Mouse (Mus musculus) G1E (cell line): ENCODE results near the gene Ifngr2.

Experiments used
- CTCF ChIP-seq: IDR thresholded peaks from 2 replicates; pipeline ENCODE4 v1.5.1; 2012; ENCODE audit warnings: low read depth, low read length, inconsistent platforms, mixed read lengths
- GATA1 ChIP-seq: IDR thresholded peaks from 2 replicates; pipeline ENCODE4 v1.6.1; 2012; ENCODE audit warnings: borderline replicate concordance, low read length, inconsistent platforms, mixed read lengths
- GATA2 ChIP-seq: IDR thresholded peaks from 2 replicates; pipeline ENCODE4 v1.6.1; 2012; ENCODE audit warnings: low read depth, low read length, inconsistent platforms, borderline replicate concordance
- POLR2AphosphoS5 ChIP-seq: IDR thresholded peaks from 2 replicates; pipeline ENCODE4 v1.6.1; 2012; ENCODE audit warnings: low read depth, low read length, inconsistent platforms; ENCODE audit not compliant: insufficient replicate concordance
- TAL1 ChIP-seq: conservative IDR thresholded peaks from 2 replicates; pipeline ENCODE4 v1.6.1; 2012; ENCODE audit warnings: low read depth, low read length, inconsistent platforms, mixed read lengths

- TF ChIP-seq CTCF (no peak), GATA1 (no peak), GATA2 (no peak), POLR2AphosphoS5 (no peak), TAL1 (no peak)
Observed at GRCm38 (mm10) chr16:91561541-91562457, 14.9 kb downstream of the Ifngr2 start.
